Mouse (Mus musculus): Measurements from ENCODE around the gene Zdhhc3. TPM values are rescaled to one million over a fixed set of nuclear protein-coding genes. Genes with fewer than 3 reads are reported as not detected.

Gene Zdhhc3
- 22.4 and 35.2 TPM in 2 replicates for polyA plus RNA-seq (2012; ENCODE audit: insufficient read depth, insufficient read length, missing spikeins)

- Histone ChIP-seq H3K4me3 (ENCODE audit: insufficient read depth, low read depth, low read length) (peak within 1 kb of the TSS; percentile 96), H3K4me1 (ENCODE audit: control insufficient read depth, insufficient read depth, insufficient read length, low read length) (no peaks in the 10 kb centered on the region), H3K27ac (replicated peaks; ENCODE audit: low read depth, low read length) (peak within 1 kb of the TSS; percentile 53)
Observed at GRCm38 (mm10) chr9:123112805-123113521, at the start of gene Zdhhc3, which contains the start of gene Exosc7. TSS of gene Zdhhc3 (minus strand) at chr9:123113205. TSS of gene Exosc7 (plus strand) at chr9:123113215.

- no peak overlapping the region for H3K27ac ChIP-seq (replicated peaks; ENCODE audit: low read depth, low read length)
- 0 out of 2 replicates have a peak, but pooled peaks cover 3% of the 10 kb centered on the region for H3K4me1 ChIP-seq (ENCODE audit: control insufficient read depth, insufficient read depth, insufficient read length, low read length)
- no peak overlapping the region for H3K4me3 ChIP-seq (ENCODE audit: insufficient read depth, low read depth, low read length)
Observed at GRCm38 (mm10) chr9:123161792-123162191, 48.8 kb upstream of the Zdhhc3 start.

GRCm38 (mm10) chr9:123159330-123159729, 46.3 kb upstream of the Zdhhc3 start:
- H3K27ac ChIP-seq (replicated peaks; ENCODE audit: low read depth, low read length): no peak overlapping the region
- no peak overlapping the region for H3K4me3 ChIP-seq (ENCODE audit: insufficient read depth, low read depth, low read length)
- 0 out of 2 replicates have a peak, but pooled peaks cover 5% of the 10 kb centered on the region for H3K4me1 ChIP-seq (ENCODE audit: control insufficient read depth, insufficient read depth, insufficient read length, low read length)

GRCm38 (mm10) chr9:123158125-123158836, 45.3 kb upstream of the Zdhhc3 start:
- no peak overlapping the region for H3K4me3 ChIP-seq (ENCODE audit: insufficient read depth, low read depth, low read length)
- H3K27ac ChIP-seq (replicated peaks; ENCODE audit: low read depth, low read length): no peak overlapping the region
- H3K4me1 ChIP-seq (ENCODE audit: control insufficient read depth, insufficient read depth, insufficient read length, low read length): peaks cover 10% of the 10 kb centered on the region; the same call in 1 of the 2 replicates

GRCm38 (mm10) chr9:123157699-123158098, 44.7 kb upstream of the Zdhhc3 start:
- no peak overlapping the region for H3K27ac ChIP-seq (replicated peaks; ENCODE audit: low read depth, low read length)
- H3K4me1 ChIP-seq (ENCODE audit: control insufficient read depth, insufficient read depth, insufficient read length, low read length): peaks cover 10% of the 10 kb centered on the region; the same call in 1 of the 2 replicates
- H3K4me3 ChIP-seq (ENCODE audit: insufficient read depth, low read depth, low read length): no peak overlapping the region

- peaks cover 10% of the 10 kb centered on the region; the same call in 1 of the 2 replicates for H3K4me1 ChIP-seq (ENCODE audit: control insufficient read depth, insufficient read depth, insufficient read length, low read length)
- H3K27ac ChIP-seq (replicated peaks; ENCODE audit: low read depth, low read length): no peak overlapping the region
- no peak overlapping the region for H3K4me3 ChIP-seq (ENCODE audit: insufficient read depth, low read depth, low read length)
Observed at GRCm38 (mm10) chr9:123156910-123157361, 43.9 kb upstream of the Zdhhc3 start.

GRCm38 (mm10) chr9:123153121-123153520, 40.1 kb upstream of the Zdhhc3 start:
- Histone ChIP-seq H3K27ac (replicated peaks; ENCODE audit: low read depth, low read length) (no peak overlapping the region), H3K4me1 (ENCODE audit: control insufficient read depth, insufficient read depth, insufficient read length, low read length) (peaks cover 10% of the 10 kb centered on the region; the same call in 1 of the 2 replicates), H3K4me3 (ENCODE audit: insufficient read depth, low read depth, low read length) (no peak overlapping the region)

- Histone ChIP-seq H3K27ac (replicated peaks; ENCODE audit: low read depth, low read length) (peak overlapping the region; percentile 58), H3K4me3 (ENCODE audit: insufficient read depth, low read depth, low read length) (peak overlapping the region; percentile 38), H3K4me1 (ENCODE audit: control insufficient read depth, insufficient read depth, insufficient read length, low read length) (peaks cover 7% of the 10 kb centered on the region; the same call in 1 of the 2 replicates)
Observed at GRCm38 (mm10) chr9:123152026-123152425, 39.0 kb upstream of the Zdhhc3 start.

GRCm38 (mm10) chr9:123151561-123151960, 38.6 kb upstream of the Zdhhc3 start:
- Histone ChIP-seq H3K27ac (replicated peaks; ENCODE audit: low read depth, low read length) (peak overlapping the region; percentile 49), H3K4me3 (ENCODE audit: insufficient read depth, low read depth, low read length) (peak overlapping the region; percentile 8), H3K4me1 (ENCODE audit: control insufficient read depth, insufficient read depth, insufficient read length, low read length) (peaks cover 6% of the 10 kb centered on the region; the same call in 1 of the 2 replicates)

GRCm38 (mm10) chr9:123150241-123151020, 37.4 kb upstream of the Zdhhc3 start, which contains the start of gene Clec3b:
TSS of gene Clec3b (plus strand) at chr9:123150946.
- Histone ChIP-seq H3K27ac (replicated peaks; ENCODE audit: low read depth, low read length) (peak within 1 kb of the TSS; percentile 49), H3K4me1 (ENCODE audit: control insufficient read depth, insufficient read depth, insufficient read length, low read length) (peaks cover 5% of the 10 kb centered on the region; the same call in 1 of the 2 replicates), H3K4me3 (ENCODE audit: insufficient read depth, low read depth, low read length) (peak within 1 kb of the TSS; percentile 8)

- H3K27ac ChIP-seq (replicated peaks; ENCODE audit: low read depth, low read length): peak overlapping the region; percentile 79; the same call in 1 of the 2 replicates
- H3K4me3 ChIP-seq (ENCODE audit: insufficient read depth, low read depth, low read length): no peak overlapping the region
- H3K4me1 ChIP-seq (ENCODE audit: control insufficient read depth, insufficient read depth, insufficient read length, low read length): no peaks in the 10 kb centered on the region; the same call in 1 of the 2 replicates
Observed at GRCm38 (mm10) chr9:123148430-123148829, 35.4 kb upstream of the Zdhhc3 start.

GRCm38 (mm10) chr9:123139887-123140614, 27.0 kb upstream of the Zdhhc3 start:
- H3K4me1 ChIP-seq (ENCODE audit: control insufficient read depth, insufficient read depth, insufficient read length, low read length): peaks cover 24% of the 10 kb centered on the region
- peak overlapping the region; percentile 10 for H3K27ac ChIP-seq (replicated peaks; ENCODE audit: low read depth, low read length)
- no peak overlapping the region for H3K4me3 ChIP-seq (ENCODE audit: insufficient read depth, low read depth, low read length)

GRCm38 (mm10) chr9:123138891-123139474, 26.0 kb upstream of the Zdhhc3 start:
- no peak overlapping the region for H3K4me3 ChIP-seq (ENCODE audit: insufficient read depth, low read depth, low read length)
- H3K27ac ChIP-seq (replicated peaks; ENCODE audit: low read depth, low read length): peak overlapping the region; percentile 58
- H3K4me1 ChIP-seq (ENCODE audit: control insufficient read depth, insufficient read depth, insufficient read length, low read length): peaks cover 24% of the 10 kb centered on the region
